Mouse (Mus musculus) adrenal gland, adult 2 months (tissue): ENCODE data around the gene St6galnac6. TPM values are rescaled to one million over a fixed set of nuclear protein-coding genes. Genes with fewer than 3 reads are reported as not detected.
A peak's percentile ranks its signal among the peaks of the same experiment; 100 is the strongest.

ENCODE experiments used
- DNase-seq: peaks from one replicate; pipeline ENCODE4 v3.0.0; 2021
- polyA plus RNA-seq: library from polyadenylated mRNA; depleted of rRNA; stranded (reverse); fragments of >200 nt; gene quantifications from 2 replicates; pipeline ENCODE4 v1.2.3, GENCODE M21; 2012
- total RNA-seq, 2 experiments: library from RNA; stranded (reverse); gene quantifications; 2 replicates each; pipeline ENCODE4 v1.2.3; 2021

St6galnac6 gene
- total and polyA plus RNA-seq, 3 experiments = 55.2 to 122 (median 55.6) TPM

DNA sequence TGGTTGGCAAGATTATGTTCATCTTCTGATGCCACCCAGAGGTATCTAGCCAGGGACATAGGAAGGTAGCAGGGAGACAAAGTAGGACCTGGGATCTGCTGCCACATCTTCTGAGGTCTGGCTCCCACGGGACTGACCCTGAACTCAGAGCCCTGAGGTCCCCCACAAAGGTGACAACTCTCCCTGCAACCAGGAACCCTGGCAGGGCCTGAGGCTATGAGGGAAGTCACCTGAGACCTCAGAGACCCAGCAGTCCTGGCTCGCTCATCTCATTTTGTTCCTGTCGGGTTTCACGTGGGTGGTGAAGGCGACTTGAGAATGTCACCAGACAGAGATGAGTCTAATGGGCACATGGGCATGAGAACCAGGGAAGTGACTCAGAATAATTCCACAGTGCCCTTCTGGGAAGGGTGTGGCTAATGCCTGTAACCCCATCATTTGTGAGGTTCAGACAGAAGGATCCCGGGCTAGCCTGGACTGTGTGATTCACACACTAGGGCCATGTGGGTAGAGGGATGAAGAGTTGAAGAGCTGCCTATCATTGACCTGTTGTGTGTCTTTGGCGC, 14.3 kb upstream of the St6galnac6 start:
- DNase-seq = no peak

DNA sequence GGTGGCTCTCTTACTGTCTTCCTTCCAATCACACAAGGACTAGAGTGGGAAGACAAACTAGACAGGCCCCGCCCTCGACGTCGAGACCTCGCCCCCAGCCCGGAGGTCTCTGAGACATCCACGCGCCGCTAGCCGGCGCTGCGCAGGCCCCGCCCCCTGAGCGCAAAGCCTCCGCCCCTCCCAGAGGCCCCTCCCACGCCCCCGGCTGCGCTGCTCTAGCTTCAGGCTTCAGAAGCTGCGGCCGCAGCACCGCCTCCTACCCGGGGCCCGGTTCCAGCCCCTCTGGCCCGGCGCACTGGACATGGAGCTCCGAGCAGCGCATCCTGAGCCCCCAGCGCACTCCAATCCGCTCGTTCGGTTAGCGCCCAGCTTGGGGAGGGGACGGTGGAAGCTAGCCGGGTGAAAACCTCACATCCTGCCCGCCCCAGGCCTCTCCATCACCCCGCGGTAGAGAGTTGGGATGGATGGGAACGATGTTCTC, 12.6 kb upstream of the St6galnac6 start, which contains the start of gene St6galnac4:
Gene St6galnac4, plus strand, starts transcription at position 225 of the 481 bp plus-strand sequence.
- peak; percentile 94 for DNase-seq

DNA sequence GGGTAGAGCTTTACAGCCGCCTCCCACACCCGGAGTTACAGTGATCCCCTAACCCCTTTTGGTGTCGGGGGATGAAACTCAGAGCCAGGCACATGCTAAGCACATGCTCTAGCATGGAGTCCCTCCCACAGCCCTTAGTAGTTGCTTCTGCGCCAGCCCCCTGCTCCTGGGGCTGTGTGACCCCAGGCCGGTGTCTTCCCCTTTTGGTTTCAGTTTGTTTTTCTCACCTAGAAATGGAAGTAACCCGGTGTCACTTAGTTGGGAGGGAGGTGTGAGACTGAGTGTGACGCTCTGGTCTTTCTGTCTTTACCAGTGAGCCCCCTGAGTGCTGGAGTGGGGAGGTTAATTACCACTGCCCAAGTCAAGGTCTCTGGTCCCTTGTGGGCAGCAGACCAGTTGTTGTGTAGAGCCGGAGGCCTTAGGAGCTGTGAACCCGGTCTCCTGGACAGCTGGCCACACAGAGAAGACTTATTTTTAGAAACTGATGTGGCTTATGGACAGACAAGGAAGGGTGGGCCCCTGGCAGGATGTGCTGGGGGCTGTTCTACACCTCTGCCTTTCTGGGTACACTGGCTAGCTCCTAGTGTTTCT, 11.7 kb upstream of the St6galnac6 start:
- no peak for DNase-seq

DNA sequence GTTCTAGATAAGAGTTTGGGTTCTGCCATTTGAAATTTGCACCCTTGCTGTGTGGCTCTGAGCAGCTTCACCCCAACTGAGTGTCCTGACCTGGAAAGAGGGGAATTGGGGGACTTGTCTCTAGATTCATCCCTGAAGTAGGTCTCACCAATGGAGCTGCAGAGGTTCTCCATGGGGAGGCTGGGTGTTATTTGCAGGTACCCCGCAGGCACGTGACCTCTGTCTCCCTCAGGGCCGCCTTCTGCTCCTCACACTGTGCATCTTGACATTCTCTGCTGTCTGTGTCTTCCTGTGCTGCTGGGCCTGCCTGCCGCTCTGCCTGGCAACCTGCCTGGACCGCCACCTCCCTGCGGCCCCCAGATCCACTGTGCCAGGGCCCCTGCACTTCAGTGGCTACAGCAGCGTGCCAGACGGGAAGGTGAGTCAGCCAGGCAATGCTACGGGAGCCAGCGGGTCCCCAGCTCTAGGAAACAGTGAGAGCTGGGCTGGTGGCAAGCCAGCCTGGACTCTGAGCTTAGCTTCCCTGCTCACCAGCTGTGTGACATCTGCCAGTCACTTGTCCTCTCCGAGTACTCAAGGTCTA, 10.2 kb upstream of the St6galnac6 start:
- DNase-seq = peak; percentile 69

DNA sequence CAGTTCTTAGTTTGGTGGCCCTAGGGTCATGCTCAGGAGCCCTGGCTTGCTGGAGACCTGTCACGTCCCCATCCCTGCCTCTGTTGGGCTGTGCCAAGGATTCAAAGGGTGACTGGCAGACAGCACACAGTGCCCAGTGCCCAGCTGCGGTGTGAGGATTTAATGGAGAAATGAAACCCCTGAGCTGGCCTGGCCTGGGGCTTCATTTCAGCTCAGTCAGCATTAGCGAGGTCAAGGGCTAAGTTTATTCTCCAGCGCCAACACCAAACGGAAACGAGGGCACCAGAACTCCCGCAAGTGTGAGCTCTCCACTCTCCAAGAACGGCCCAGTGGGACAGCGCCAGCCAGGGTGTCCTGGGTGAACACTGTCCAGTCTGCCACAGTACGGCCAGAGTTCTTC, 9.3 kb upstream of the St6galnac6 start:
- DNase-seq = no peak

DNA sequence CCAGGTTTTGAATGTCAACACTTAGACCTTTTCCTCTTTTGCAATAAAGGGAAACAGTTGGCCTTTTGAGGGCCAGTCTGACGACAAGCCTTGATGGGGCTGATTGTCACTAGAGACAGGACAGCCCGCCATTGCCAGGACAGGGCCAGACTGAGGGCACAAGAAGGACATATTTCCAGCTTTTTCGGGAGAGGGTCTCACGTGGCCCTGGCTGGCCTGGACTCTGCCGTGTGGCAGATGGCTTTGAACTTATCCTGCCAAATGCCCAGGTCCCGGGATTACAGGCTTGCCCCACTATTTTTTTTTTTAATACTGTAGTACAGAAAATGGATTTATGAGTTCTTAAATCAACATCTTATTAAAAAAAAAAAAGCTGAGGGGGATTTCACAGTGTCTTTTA, 8.3 kb upstream of the St6galnac6 start:
- DNase-seq = no peak

DNA sequence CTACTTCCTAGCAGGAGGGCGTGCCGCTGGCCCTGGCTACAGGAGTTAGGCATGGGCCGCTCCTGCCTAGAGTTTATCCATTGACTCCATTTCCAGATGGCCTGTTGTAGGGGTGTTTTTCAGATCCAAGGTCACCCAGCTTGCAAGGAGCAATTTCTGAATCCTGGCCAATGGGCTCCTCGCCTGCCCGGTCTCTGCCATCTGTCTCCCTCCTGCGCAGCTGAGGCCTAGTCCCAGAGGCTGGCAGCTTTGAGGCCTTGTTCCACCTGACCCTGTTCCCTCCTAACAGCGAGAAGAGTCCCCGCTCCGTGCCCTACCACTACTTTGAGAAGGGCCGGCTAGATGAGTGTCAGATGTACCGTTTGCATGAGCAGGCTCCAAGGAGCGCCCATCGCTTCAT, 2.8 kb upstream of the St6galnac6 start:
- DNase-seq = peak; percentile 48

DNA sequence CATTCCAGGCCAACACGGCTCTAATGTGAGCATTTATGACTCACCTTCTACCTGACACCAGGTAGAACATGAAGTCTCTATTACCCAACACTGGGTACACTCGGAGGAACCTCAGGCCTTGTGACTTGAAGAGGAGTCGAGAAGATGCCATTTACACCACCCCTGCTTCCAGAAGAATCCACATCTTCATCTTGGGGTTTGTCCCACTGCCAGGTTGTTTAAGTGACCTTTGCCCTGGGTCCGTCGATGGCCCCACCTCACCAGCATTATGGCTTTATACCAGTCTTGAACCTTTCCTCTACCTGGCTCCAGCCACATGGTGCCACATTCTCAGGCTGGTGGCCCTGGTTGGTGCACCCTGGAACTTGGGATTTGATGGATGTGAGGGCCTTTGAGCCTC, 2.3 kb upstream of the St6galnac6 start:
- DNase-seq = no peak

DNA sequence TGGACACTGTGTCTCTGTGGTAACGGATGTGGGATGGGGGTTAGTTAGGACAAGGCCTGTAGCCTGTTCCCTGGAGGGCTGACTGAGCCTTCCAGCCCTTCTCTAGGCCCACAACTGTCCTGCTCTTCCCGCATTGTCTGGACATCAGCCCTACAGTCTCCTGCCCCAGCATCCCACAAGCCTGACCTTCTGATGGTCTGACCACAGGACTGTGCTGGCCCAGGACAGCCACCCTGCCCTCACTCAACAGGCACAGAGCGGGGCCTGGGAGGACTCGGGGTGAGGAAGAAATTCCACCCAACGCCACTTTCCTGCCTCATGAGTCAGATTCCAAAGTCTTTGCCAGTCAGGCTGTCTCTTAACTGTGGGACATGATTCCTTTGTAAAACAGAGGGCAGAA, 1.8 kb upstream of the St6galnac6 start:
- no peak for DNase-seq

DNA sequence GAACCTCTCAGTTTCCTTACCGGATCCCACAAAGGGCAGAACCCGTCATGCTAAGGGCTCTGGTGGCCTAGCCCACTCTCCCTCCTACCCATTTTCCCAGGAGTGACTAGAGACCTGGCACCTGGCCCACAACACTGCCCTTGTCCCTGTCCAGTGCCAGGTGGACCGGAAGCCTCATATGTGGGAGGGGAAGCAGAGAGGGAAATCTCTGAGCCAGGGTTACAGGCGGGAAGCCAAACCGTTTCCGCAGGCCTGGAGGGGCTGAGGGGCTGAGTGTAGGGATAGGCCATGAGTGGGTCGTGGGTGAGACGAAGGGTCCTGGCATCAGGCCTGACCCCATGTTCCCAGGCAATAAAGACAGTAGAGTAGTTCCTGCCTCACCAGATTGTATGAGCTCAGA, 1.0 kb upstream of the St6galnac6 start:
- no peak for DNase-seq

DNA sequence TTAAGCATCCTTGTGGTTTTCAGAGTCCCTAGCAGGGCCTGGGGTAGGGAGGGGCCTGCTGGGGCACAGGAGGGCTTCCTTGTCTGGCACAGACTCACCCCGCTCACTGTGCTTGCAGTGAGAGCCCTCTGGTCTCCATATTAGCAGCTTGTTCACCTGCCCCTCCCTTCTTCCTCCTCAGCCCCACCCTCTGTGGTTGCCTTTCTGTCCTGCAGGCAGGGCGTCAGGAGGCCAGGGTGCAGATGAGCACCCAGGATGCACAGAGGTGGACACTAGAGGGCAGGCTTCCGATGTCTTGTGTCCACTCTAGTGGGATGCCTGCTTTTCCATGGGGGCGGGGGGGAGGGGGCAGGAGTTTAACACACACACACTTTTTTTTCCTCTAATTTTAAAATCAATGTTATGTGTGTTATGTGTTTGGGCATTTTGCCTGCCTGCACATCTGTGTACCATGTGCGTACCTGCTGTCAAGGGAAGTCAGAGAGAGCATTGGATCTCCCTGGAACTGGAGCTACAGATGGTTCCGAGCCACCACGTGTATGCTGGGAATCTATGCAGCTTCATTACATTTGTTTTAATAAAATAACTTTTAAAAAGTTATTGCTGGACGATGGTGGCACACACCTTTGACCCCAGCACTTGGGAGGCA, 2.0 kb downstream of the St6galnac6 start:
- peak; percentile 50 for DNase-seq

DNA sequence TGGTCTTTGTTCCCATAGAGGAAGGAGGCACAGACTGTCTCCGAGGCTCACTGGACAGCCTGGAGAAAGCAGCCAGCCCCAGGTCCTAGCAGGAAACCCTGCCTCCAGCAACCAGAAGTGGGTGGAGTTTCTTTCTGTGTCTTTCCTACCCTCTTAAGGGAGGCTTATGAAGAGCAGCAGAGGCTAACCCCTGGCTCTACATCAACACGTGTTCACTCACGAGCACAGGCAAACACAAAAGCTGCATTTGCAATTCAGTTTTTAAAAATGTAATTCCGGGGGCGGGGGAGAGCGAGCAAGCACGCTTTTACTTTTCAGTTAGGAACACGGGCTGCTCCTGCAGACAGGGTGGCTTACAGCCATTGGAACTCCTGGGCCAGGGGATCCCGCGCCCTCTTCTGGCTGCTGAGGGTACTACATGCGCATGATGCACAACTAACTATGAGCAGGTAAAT, 3.1 kb downstream of the St6galnac6 start:
- DNase-seq = peak; percentile 86

DNA sequence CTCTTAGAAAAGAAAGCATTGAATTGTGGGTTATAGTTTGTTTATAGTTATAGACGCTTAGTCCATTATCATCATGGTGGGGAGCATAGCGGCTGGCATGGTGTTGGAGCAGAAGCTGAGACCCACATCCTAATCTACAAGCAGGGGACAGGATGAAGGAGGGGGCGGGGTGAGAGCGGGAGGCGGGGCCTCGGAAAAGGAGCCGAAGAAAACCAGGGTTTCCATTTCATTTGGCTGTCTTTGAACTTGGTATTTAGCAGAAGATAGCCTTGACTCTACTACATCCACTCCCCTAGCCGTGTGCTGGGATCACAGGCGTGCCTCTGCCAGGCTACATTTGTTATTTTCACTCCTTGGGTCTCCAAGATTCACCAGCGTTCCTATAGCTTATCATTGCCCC, 5.1 kb downstream of the St6galnac6 start:
- DNase-seq = no peak

DNA sequence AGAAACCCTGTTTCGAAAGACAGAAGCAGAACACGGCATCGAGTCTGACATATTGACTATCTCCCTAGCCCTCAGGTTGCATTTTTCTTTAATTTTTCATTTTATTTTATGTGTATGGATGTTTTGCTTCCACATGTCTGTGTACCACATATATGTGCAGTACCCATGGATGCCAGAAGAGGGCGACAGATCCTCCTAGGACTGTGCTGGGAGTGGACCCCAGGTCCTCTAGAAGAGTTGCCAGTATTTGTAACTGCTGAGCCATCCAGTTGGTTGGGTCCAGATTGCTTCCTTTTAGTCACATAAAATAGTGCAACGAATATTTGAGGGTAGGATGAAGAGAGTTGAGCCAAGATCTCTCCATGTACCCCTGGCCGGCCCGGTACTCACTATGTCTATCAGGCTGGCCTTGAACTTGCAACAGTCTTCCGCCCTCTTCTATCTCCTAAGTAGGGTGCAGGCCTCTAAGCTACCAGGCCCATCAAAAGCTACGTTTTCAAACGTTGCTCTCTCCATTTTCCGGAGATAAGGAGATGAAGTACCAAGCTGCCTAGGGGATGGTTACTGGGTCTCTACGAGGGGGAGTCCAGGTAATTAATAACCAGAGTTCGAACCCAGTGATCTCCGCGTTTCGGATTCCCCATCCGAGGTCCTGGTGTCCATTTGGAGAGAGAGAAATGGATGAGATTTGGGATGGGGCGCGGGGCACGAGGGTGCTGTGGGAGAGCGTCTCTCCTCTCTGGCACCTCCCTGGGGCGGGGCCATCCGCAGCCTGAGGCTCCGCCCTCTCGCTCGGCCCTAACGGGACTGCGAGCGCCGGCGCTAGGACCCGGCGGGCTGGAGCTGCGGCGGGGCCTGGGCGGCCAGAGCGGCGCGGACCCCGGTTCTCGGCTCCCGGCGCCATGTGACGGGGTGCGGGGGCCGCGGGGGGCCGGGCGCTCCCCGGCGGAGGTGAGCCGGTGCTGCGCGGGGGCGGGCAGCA, 6.9 kb downstream of the St6galnac6 start:
- peak; percentile 92 for DNase-seq

DNA sequence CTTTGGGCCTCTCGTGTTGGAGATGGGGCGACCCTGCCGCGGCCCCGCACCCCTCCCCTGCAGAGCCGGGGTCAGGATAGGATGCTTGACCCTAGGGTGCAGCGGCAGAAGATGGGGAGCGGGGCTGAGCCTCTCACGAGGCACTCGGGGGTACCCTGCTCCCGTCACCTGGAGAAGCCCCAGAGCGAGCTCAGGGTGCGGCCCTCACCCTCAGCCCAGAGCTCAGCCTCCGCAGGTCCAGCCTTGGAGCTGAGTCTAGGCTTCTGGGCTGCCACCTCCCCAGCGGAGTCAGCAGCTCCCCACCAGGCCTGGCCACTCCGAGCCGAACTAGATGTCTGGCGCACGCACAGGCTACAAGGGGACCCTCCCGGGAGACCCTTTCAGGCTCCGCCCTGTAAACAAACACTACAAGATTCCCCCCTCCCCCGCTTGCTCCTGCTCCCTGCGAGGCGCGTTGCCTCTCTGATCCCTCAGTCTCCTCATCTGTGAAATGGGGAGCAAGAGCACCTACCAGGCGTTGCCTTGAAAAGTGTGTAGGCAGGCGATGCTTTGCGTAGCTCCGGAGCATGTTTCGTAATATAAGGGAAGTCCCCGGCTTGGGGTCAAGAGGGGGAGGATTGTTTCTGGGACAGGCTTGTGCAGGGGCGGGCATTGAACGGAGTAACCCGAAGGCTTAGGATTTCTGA, 7.9 kb downstream of the St6galnac6 start:
- peak; percentile 72 for DNase-seq

DNA sequence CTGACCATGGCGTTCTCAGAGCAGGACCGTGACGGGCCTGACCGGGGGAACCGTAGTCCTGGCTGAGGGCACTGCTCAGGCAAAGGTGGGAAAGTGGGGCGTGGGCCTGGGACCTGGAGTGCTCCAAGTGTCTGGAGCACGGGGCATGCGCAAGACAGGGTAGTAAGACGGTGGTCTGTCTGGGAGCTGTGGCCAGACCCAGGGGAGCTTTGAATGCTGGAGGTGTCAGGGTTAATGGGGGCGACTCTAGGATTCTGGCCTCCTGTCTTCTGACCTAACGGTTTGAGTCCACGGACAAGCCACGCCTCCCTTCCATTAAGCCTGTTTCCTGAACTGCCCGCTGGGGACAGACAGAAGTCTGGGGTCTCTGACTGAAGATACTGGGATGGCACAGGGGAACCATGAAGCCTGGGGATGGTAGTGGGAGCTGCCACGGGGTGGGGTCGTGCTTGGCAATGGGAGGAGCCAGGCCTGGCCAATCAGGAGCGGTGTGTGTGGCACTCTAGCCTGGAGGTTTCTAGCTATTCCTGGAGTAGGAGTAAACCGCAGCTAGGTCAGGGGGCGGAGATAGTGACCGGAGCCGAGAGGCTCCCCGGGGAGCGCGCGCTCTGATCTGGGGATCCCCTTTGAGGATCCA, 8.8 kb downstream of the St6galnac6 start:
- peak; percentile 93 for DNase-seq

DNA sequence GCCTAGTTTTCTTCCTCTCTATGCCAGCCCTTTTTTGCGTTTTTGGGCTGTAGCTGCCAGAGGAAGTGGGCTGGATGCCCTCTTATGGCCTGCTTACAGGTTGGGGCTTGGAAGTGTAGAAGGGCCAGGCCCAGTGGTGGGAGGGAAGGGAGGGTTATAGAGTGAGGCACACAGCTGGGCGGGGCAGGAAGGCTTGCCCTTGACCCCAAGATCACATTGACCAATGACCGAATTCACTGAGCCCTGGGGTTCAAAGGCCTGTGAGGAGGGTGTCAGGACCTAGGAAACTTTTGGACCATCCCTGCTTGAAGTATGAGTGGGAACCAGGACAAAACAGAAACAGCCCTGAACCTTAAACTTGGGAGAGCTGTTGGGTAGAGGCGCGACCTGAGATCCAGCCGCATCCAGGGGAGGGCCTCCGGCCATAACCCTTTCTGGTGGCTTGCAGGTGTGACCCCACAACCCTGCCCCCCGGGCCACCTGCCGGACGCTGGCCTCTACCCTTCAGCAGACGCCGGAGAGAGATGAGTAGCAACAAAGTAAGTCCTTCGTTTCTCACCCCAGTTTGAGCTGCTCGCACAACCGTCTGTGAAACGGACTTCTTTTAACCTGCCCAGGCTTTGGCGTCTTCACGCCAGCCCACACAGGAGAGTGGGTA, 9.4 kb downstream of the St6galnac6 start:
- no peak for DNase-seq

DNA sequence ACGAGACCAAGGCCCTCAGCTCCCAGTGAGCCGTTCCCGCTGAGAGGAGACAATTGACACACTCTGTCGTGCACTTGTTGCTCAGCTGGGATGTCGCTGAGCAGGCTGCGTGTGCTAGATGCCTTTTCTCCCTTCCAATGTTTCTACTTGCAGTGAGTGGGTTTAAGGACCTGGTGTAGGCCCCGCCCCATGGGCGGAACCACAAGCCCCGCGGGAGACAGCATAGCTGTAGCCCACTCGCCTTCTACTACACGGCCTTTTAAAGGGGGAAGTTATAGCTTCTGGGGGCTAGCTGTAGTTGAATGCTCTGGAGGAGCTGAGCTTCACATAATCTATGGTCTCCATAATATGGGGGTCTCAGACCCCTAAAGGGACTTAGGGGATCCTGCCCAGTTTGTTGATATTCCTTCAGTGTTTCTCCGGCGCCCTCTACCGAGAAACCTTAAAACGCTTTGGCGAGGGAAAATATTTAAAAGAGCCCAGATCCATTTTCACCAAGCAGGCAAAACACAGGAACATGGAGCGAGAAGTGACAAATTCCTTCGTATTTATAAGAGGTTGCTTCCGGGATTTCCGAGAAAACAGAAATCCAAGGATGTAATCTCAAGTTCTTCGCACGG, 11.2 kb downstream of the St6galnac6 start:
- DNase-seq = peak; percentile 64

DNA sequence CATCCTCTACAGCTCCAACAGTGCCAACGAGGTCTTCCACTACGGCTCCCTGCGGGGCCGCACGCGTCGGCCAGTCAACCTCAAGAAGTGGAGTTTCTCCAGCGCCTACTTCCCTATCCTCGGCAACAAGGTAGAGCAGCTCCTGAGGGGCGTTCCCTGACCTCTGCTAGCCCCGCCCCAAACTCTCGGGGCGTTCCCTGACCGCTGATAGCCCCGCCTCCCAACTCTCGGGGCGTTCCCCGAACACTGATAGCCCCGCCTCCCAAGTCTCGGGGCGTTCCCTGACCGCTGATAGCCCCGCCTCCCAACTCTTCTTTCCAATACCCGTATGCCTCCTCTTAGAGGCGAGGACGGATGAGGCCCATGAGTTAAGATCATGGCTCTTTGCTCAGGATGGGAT, 12.8 kb downstream of the St6galnac6 start:
- no peak for DNase-seq

DNA sequence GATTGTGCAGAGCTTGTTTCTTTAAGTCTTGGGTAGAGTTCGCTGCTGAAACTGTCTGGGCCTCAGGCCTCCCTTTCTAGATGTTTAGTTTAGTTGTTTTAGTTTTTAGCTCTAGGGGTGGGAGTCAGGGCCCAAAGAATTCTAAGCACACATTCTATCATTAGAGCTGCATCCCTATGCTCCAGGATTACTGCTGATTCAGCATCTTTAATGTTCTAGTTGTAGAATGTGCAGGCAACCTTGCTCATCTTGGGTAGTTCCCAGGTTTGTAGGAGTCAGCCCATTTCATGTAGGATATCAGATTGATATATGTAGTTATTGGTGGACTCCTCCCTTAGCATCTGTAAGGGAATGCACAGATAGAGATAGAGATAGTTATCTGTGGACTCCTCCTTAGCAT, 17.6 kb downstream of the St6galnac6 start:
- DNase-seq = no peak
